Mouse (Mus musculus) kidney, adult 11 months (tissue): ENCODE results near the gene Itih3.
A peak's percentile ranks its signal among the peaks of the same experiment; 100 is the strongest.

Experiments
- DNase-seq: peaks from one replicate; pipeline ENCODE4 v3.0.0; 2022

Itih3 gene

GRCm38 (mm10) chr14:30923375-30924105, at the start of gene Itih3:
Gene Itih3, minus strand, starts transcription at chr14:30923760.
- no peak for DNase-seq

- peak; percentile 41 for DNase-seq
These were observed 36.8 kb upstream of the Itih3 start for GRCm38 (mm10) chr14:30960366-30960765.

- DNase-seq, result no peak
These were observed 35.5 kb upstream of the Itih3 start for GRCm38 (mm10) chr14:30959031-30959430.

GRCm38 (mm10) chr14:30958517-30958916, 35.0 kb upstream of the Itih3 start:
- no peak for DNase-seq

- peak; percentile 97 for DNase-seq
These were observed 27.7 kb upstream of the Itih3 start, which contains the start of gene Nek4 for GRCm38 (mm10) chr14:30951154-30951825. Gene Nek4, plus strand, starts transcription at chr14:30951377.

- DNase-seq, result no peak
These were observed 26.4 kb upstream of the Itih3 start for GRCm38 (mm10) chr14:30949986-30950385.

- no peak for DNase-seq
These were observed 21.2 kb upstream of the Itih3 start for GRCm38 (mm10) chr14:30944745-30945144.

GRCm38 (mm10) chr14:30943860-30944674, 20.5 kb upstream of the Itih3 start:
- peak; percentile 26 for DNase-seq

GRCm38 (mm10) chr14:30943038-30943437, 19.5 kb upstream of the Itih3 start, which contains the start of gene Itih1:
Gene Itih1, minus strand, starts transcription at chr14:30943289.
- DNase-seq, result no peak

GRCm38 (mm10) chr14:30942254-30942653, 18.7 kb upstream of the Itih3 start:
- no peak for DNase-seq

- no peak for DNase-seq
These were observed 9.8 kb upstream of the Itih3 start for GRCm38 (mm10) chr14:30933351-30933750.

- DNase-seq, result no peak
These were observed 6.8 kb upstream of the Itih3 start for GRCm38 (mm10) chr14:30930386-30930785.

GRCm38 (mm10) chr14:30925492-30925891, 1.9 kb upstream of the Itih3 start:
- no peak for DNase-seq

GRCm38 (mm10) chr14:30922053-30922670, 1.4 kb downstream of the Itih3 start:
- DNase-seq, result no peak

- DNase-seq, result no peak
These were observed 7.0 kb downstream of the Itih3 start for GRCm38 (mm10) chr14:30916516-30916915.

GRCm38 (mm10) chr14:30913404-30913803, 10.2 kb downstream of the Itih3 start:
- DNase-seq, result peak; percentile 21

- peak; percentile 37 for DNase-seq
These were observed 10.9 kb downstream of the Itih3 start for GRCm38 (mm10) chr14:30912641-30913040.

GRCm38 (mm10) chr14:30911141-30911540, 12.4 kb downstream of the Itih3 start:
- no peak for DNase-seq

GRCm38 (mm10) chr14:30907814-30908265, 15.7 kb downstream of the Itih3 start:
- no peak for DNase-seq

GRCm38 (mm10) chr14:30906001-30906400, 17.6 kb downstream of the Itih3 start:
- no peak for DNase-seq

GRCm38 (mm10) chr14:30904307-30904706, 19.3 kb downstream of the Itih3 start:
- DNase-seq, result no peak

- no peak for DNase-seq
These were observed 20.5 kb downstream of the Itih3 start for GRCm38 (mm10) chr14:30903036-30903435.

GRCm38 (mm10) chr14:30902628-30903027, 20.9 kb downstream of the Itih3 start:
- DNase-seq, result no peak
